Mouse (Mus musculus) inflammation-experienced regulatory T-cells, adult 6 months (primary cell): ENCODE results near the gene Rxfp4. TPM values are rescaled to one million over a fixed set of nuclear protein-coding genes. Genes with fewer than 3 reads are reported as not detected.

ENCODE experiments used
- ATAC-seq: one replicate; pipeline ENCODE4 v1.8.0; 2017
- polyA plus RNA-seq, 3 experiments: library from polyadenylated mRNA; unstranded; fragments of 100-300 nt; shearing (Covaris generic); gene quantifications; one replicate each; pipeline ENCODE4 v1.2.1; 2017

Gene Rxfp4
- polyA plus RNA-seq, 3 experiments from 2014 or later, result not detected

- ATAC-seq, result no peak
Measured at GRCm38 (mm10) chr3:88628766-88629165, 24.2 kb downstream of the Rxfp4 start.

DNA sequence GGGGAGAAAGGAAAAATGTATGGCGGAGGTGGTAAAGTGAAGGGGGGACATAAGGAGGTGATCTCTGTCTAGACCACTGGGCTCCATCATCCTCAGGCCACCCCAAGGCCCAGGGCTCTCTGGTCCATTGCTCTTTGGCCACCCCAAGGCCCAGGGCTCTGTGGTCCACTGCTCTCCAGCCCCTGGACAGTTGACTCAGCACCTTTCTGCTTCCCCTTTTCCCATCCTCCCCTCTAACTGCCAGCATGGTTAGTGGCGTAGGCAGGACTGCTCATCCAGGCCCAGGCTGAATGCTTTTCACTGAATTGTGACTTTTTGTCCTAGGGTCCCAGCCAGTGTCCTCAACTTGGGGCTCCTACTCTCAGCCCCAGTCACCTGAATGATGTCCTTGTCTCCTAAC is 25.4 kb downstream of the Rxfp4 start:
- no peak for ATAC-seq

DNA sequence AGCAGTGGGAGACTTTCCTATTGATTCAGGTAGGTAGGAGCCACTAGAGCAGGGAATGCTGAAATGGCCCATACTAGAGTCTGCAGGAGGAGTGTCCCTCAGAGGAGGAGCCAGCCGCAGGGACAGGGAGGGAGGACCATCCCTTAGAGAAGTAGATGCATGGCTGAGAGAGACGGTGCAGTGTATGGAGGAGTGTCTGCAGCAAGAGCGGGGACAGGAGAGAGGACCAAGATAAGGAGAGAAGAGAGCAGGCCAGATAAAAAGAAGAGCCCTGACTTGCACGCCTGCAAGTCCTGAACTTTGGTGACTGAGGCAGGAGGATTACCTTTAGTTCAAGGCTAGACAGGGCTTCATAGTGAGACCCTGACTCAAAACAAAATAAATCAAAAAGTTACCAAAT is 25.8 kb downstream of the Rxfp4 start:
- ATAC-seq, result no peak

- no peak for ATAC-seq
Measured at GRCm38 (mm10) chr3:88626316-88626715, 26.6 kb downstream of the Rxfp4 start.

DNA sequence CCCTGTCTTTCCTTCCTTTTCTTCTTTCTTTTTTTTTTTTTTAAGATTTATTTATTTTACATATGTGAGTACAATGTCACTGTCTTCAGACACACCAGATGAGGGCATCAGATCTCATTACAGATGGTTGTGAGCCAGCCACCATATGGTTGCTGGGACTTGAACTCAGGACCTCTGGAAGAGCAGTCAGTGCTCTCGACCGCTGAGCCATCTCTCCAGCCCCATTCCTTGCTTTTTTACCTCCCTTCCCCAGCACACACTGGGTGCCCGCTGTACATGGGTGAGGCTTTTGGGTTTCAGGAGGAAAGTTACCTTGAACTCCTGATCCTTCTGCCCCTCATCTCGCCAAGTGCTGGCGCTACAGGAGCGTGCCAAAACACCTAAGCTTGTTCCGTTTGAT is 27.4 kb downstream of the Rxfp4 start:
- no peak for ATAC-seq

DNA sequence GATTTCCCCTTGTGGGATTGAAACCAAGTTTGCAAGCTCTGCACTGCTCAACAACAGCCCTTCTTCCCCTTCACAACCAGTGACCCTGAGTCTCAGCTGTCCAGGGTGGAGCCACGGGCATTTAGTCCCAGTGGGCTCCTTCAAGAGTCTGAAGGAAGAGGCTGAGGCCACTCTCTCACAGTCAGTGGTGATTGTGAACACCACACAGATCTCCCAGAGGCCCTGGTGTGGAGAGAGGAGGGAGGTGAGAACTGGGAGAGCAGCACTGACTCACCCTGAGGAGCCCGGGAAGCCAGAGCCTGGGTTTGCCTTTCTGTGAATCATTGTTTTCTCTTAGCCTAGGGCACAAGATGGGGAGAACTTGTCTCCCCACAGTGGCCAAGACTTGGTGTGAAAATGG is 28.0 kb downstream of the Rxfp4 start:
- no peak for ATAC-seq

GRCm38 (mm10) chr3:88624324-88624723 is 28.6 kb downstream of the Rxfp4 start:
- no peak for ATAC-seq

DNA sequence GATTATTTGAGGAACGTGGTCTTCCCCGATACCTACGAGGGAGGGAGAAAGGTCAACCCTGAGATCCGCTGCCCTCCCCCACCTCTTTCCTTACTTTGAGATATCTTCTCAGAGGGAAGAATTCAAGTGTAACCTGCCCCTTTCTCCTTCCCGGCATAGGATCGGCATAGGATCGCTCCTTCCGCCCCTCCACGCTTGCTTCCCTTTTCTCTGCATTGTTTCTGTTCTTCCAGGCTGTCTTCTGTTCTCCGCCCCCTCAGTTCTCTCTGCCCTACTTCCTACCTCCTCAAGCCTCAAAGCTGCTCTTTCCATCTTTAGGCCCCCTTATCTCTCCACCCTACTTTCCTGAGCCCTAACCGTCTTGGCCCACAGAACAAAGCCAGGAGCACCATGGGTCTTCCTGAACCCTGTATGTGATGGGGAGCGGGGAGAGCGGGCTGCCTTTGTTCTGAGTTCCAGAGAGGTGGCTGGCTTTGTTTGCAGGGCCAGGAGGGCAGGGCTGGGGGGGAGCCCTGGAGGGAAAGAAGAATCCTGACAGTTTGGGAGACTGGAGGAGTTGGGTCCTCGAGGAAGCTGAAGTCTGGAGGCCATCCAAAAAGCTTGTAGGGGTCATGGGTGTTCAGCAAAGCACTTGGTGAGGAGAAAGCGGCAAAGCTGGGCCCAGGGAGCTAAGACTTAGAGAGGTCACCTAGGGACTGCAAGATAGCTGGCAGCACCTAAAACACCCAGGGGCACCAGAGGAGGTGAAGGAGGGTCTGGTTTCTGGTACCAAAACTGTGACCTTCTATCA is 29.4 kb downstream of the Rxfp4 start:
- ATAC-seq, result no peak

- peak; percentile 20 for ATAC-seq
Measured at GRCm38 (mm10) chr3:88622941-88623345, 30.0 kb downstream of the Rxfp4 start.

- ATAC-seq, result peak; percentile 37
Measured at GRCm38 (mm10) chr3:88622113-88622940, 30.6 kb downstream of the Rxfp4 start.

DNA sequence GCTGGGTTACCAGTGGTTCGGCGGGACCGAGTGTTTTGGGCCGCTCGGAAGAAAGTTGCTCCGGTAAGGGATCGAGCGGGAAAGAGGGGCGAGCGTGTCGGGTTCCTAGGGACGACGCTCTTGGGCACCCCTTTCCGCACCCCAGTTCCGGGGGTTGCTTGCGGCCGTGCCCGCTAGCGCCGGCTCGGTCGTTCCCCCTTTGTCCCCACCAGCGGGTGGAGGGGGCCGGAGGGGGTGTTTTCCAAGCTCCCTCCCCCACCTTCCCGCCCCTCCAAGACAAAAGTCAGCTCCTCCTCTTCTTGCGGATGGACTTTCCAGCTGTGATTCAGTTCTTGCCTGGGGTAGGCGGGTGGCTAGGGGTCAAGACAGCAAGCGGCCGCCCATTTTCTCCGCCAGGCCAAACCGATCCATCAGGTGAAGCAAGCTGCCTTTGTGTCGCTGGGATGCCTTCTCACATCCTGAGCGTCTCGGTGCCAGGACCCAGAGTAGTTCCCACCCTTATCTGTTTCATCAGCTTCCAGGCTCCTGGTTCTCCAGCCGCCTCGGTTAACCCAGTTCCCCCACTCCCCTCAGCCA is 31.3 kb downstream of the Rxfp4 start:
- ATAC-seq, result no peak

DNA sequence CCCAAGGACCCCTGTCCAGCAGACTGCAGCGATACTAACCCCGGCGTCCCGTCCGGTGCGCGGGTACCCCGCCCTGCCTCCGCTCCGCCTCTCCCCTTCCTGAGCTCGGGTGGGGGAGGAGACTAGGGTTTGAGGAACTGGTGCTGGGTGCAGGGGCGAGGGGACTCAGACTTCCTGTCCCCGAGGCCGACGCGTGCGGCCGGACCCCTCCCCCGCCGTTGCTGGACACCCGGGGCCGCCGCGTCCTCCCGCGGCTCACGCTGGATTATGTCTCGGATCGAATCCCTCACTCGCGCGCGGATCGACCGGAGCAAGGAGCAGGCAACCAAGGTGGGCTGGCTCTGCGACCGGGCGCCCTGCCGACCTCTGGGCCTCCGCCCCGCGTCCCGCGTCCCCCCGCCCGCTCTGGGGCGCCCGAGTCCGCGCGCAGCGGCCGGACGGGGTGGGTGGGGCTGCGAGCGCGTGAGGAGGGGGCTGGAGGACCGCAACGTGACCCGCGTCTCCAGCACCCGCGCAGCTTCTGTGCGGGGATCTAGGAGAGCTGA is 31.9 kb downstream of the Rxfp4 start:
- peak; percentile 57 for ATAC-seq

- no peak for ATAC-seq
Measured at GRCm38 (mm10) chr3:88620146-88620991, 32.6 kb downstream of the Rxfp4 start.

DNA sequence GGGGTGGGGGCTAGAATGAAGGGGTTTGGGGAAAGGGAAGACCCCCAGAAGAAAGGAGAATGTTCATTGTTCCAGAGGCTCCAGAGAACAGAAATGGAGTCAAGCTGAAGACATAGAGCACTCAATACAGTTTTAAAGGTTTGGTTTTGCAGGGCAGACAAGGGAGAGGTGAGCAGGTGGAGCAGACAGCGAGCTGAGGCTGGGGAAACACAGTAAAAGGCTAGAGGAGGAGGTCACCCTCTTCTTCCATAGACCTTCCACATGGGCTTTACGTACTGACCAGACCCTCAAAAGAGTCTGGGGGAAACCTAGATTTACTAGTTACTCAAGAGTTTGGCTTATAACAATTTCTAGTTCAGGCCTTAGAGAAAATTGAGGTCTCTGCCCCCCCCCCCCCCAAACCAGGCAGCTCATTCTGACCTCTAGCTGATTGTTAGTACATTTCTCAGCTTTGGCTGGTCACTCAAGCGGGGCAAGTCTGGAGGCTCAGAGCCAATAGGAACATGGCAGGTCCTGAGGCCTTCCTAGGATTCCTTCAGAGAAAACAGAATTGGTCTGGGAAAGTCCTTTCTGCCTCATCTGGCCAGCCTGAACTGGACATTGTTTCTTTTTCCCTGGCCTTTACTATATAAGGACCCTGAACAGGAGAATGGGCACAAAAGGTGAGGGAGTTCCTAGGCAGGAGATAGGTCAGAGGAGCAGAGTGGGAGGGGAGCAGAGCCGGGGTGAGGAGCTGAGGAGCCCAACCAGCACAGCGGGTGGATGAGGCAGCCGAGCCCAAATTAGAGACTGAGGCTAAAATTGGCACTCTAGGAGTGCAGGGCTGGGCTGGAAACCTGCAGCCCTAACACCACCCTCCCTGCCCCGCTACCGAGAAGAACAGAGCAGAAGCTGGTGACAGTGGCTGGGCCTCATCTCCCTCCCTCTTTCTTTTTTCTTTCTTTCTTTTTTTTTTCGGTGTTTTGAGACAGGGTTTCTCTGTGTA is 33.5 kb downstream of the Rxfp4 start:
- no peak for ATAC-seq

DNA sequence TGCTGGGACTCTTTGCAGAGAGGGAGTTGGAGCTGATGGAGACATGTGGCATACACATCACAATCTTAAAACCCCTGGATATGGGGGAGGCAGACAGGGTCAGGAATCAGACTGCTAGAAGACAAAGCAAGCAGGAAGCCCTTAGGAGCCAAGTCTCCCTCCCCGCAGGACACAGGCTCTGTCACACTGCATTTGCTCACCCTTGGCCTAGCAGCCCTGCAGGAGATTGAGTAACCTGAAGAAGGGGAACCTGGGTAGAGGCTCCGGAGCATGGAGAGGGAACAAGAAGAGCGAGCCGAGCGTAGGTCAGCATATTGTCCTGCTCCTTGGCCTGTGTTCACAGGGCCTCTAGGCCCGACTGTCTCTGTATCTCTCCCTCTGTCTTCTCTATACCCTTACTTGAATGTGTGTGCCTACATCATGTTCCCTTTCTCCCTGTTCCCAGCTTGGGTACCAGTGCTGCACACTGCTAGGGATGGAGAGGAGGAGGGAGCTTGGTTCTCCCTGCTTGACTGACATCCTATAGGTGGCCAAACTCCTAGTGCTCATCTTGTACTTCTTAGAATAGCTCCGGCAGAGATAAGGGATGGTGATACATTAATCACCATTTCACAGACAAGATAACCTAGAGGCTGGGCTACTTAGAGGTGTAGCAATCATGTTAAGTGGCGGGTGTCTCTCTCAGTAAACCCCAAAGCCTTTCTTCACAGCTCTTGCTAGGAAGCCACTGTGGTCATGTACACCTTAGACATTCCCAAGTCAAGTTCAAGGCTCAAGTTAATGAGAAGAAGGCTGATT is 34.7 kb downstream of the Rxfp4 start:
- ATAC-seq, result no peak

DNA sequence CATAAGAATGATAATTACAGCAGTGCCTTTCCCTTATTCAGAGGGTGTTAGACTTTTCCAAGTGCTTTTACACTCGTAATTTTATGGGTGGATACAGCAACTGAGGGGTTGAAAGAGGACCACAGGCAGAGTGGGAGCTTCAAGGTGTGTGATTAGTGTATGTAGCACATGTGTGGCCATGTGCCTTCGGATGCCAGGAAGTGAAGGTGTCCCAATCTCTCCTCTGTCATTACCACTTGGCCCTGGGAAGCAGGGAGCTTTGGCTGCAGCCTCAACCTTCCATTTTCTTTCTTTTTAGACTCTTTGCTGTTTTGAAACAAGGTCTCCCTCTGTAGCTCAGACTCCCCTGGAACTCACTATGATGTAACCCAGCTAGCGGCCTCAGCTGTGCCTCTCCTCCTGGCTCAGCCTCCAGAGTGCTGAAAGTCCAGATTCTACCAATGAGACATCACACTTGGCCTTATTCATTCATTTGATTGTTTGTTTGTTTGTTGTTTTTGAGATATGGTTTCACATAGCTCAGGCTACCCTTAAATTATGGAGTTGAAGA is 35.9 kb downstream of the Rxfp4 start:
- ATAC-seq, result no peak

GRCm38 (mm10) chr3:88615902-88616391 is 37.0 kb downstream of the Rxfp4 start:
- ATAC-seq, result no peak

DNA sequence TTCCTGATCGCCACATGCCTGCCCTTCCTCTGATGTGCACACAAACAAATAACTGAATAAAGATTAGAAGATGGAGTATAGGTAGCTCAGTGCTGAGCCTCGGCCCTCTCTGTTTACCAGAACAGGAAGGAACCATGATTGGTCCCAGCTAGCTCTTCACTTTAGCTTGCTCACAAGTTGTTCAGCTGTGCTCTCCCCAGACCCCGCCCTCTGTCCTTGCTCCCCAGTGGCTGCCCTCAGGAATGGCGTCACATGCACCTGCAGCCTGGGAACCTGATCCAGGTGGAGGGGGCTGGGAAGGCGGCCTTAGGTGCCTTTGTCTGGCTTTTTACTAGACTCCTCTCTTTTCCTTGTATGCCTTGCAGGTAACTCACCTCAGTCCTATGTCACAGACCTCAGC is 37.8 kb downstream of the Rxfp4 start:
- ATAC-seq, result no peak

DNA sequence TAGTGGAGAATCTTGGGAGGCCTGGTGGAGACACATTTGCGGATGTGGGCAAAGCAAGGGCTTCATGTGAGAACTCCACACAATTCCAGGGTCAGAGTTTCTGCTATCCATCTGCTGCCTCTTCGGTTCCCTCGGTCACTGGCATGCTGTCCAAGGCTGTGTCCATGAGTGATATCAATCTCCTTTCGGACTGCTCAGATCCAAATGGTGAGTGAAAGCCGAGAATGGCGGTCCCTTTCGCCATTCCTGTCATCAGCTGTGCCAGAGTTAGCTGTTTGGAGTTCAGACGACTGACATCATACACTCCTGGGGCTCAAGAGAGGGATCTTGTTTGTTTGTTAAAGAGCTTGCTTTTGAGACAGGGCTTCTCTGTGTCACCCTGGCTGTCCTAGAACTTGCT is 38.5 kb downstream of the Rxfp4 start:
- ATAC-seq, result no peak

- ATAC-seq, result no peak
Measured at GRCm38 (mm10) chr3:88609066-88609465, 43.9 kb downstream of the Rxfp4 start.
